19 mouse cellular contexts compared by ENCODE assay signal in genomic region chr4:105509091-105509490, GRCm38 (mm10).
DNase-seq lines count a peak whose midpoint lies in the region; ATAC-seq and TF ChIP-seq lines count a peak whose summit lies in the region.
"Had no signal": no experiment of that assay in that cellular context is flagged by ENCODE, and none has a peak within 500 bp of the region (broad histone marks: within the 10 kb centered on the region; RNA-seq: fewer than 3 reads in every experiment).

No protein-coding gene starts in this region.

- WGBS in liver, adult 2 months = 29% methylated on average over 3 of the region's 3 CpGs
- 61% methylated on average over 3 of the region's 3 CpGs for WGBS in liver, embryonic 12.5 days (ENCODE audit: insufficient replicate concordance)
- 91% methylated on average over 3 of the region's 3 CpGs for WGBS in midbrain, embryonic 13.5 days

- no peaks in the 10 kb centered on the region for H3K79me2 ChIP-seq in liver, adult 2 months (ENCODE audit: control insufficient read depth, insufficient read depth, low read length)

- no peak overlapping the region for H3K4me3 ChIP-seq in liver, adult 2 months (ENCODE audit: insufficient read depth, low read depth, low read length)
- no peak overlapping the region for H3K4me3 ChIP-seq in liver, embryonic 12.5 days
- no peak overlapping the region for H3K4me3 ChIP-seq in midbrain, embryonic 13.5 days (replicated peaks)

- H3K27me3 ChIP-seq in liver, adult 2 months (ENCODE audit: control insufficient read depth, insufficient read depth, low read length) = no peaks in the 10 kb centered on the region
- no peaks in the 10 kb centered on the region for H3K27me3 ChIP-seq in liver, embryonic 12.5 days (replicated peaks)
- H3K27me3 ChIP-seq in midbrain, embryonic 13.5 days = no peaks in the 10 kb centered on the region
- H3K27me3 ChIP-seq: Patski had no signal

- TF ChIP-seq POLR2A in liver, adult 2 months (IDR thresholded peaks at IDR 0.05; ENCODE audit: extremely low read depth, insufficient read depth, low read length) = no peak

- H3K4me1 ChIP-seq in liver, adult 2 months (ENCODE audit: control insufficient read depth, insufficient read depth, low read length) = 0 out of 2 replicates have a peak, but pooled peaks cover 4% of the 10 kb centered on the region
- H3K4me1 ChIP-seq in liver, embryonic 12.5 days = no peaks in the 10 kb centered on the region
- H3K4me1 ChIP-seq in midbrain, embryonic 13.5 days (replicated peaks) = no peaks in the 10 kb centered on the region

- no peak for TF ChIP-seq CTCF in liver, adult 2 months (IDR thresholded peaks at IDR 0.05; ENCODE audit: low read depth, low read length)

- no peak overlapping the region for H3K4me2 ChIP-seq in liver, embryonic 12.5 days
- H3K4me2 ChIP-seq in midbrain, embryonic 13.5 days (replicated peaks) = no peak overlapping the region

- no peaks in the 10 kb centered on the region for H3K9me3 ChIP-seq in liver, embryonic 12.5 days (replicated peaks)
- no peaks in the 10 kb centered on the region for H3K9me3 ChIP-seq in midbrain, embryonic 13.5 days

- H3K27ac ChIP-seq in liver, adult 2 months (replicated peaks; ENCODE audit: insufficient read depth, low read depth, low read length) = no peak overlapping the region
- no peak overlapping the region for H3K27ac ChIP-seq in liver, embryonic 12.5 days
- no peak overlapping the region for H3K27ac ChIP-seq in midbrain, embryonic 13.5 days

- no peak overlapping the region for H3K9ac ChIP-seq in liver, adult 2 months (ENCODE audit: low read depth, low read length)
- no peak overlapping the region for H3K9ac ChIP-seq in liver, embryonic 12.5 days
- H3K9ac ChIP-seq in midbrain, embryonic 13.5 days (replicated peaks) = no peak overlapping the region

- ATAC-seq in liver, embryonic 12.5 days = no peak
- no peak for ATAC-seq in midbrain, embryonic 13.5 days
- ATAC-seq: activated CD4-positive, CD25-positive, alpha-beta regulatory T cell, adult 4 months; CD4-positive, CD25-positive, alpha-beta regulatory T cell, adult 4 months; Patski had no signal

- no peaks in the 10 kb centered on the region for H3K36me3 ChIP-seq in liver, adult 2 months (ENCODE audit: control insufficient read depth, insufficient read depth, low read length)
- no peaks in the 10 kb centered on the region for H3K36me3 ChIP-seq in liver, embryonic 12.5 days
- H3K36me3 ChIP-seq in midbrain, embryonic 13.5 days = no peaks in the 10 kb centered on the region
- H3K36me3 ChIP-seq: G1E had no signal

- DNase-seq in liver, adult 2 months (ENCODE audit: extremely low read depth, low read depth, low spot score) = peak; percentile 73
- peak; percentile 61 for DNase-seq in adipocyte (ENCODE audit: low spot score)
- DNase-seq: adrenal gland, adult 2 months; adrenal gland, adult 8-10 months; adrenal gland, postnatal 10 days; adrenal gland, postnatal 14 days; adrenal gland, postnatal 25 days; adrenal gland, postnatal 36 days; B cell, adult 2 months; cerebellum, adult 11 months; cerebellum, adult 11-12 months; cerebellum, adult 18-20 months; cerebellum, adult 2 months had no signal
